Comparison of ENCODE assay signal across 11 mouse cellular contexts in genomic region chr7:79501581-79502031, GRCm38 (mm10). TPM values are rescaled to one million over a fixed set of nuclear protein-coding genes. Genes with fewer than 3 reads are reported as not detected.
A peak's percentile ranks its signal among the peaks of the same experiment; 100 is the strongest.
DNase-seq lines count a peak whose midpoint lies in the region; ATAC-seq and TF ChIP-seq lines count a peak whose summit lies in the region.
"Had no signal": no experiment of that assay in that cellular context is flagged by ENCODE, and none has a peak within 500 bp of the region (broad histone marks: within the 10 kb centered on the region; RNA-seq: fewer than 3 reads in every experiment).

No protein-coding gene starts in this region.

- no peak for TF ChIP-seq CTCF in kidney, adult 2 months (conservative IDR thresholded peaks at IDR 0.05; ENCODE audit: insufficient read depth, insufficient read length, low read depth, low read length)

- peak overlapping the region; percentile 100 for H3K9ac ChIP-seq in forebrain, embryonic 12.5 days
- peak overlapping the region; percentile 92 for H3K9ac ChIP-seq in midbrain, embryonic 12.5 days (replicated peaks)
- no peak overlapping the region for H3K9ac ChIP-seq in kidney, embryonic 14.5 days (ENCODE audit: low read depth, low read length)
- H3K9ac ChIP-seq: liver, embryonic 15.5 days had no signal

- 2% methylated on average over 8 of the region's 8 CpGs for whole genome bisulfite sequencing in forebrain, embryonic 12.5 days
- WGBS in midbrain, embryonic 12.5 days, result 3% methylated on average over 8 of the region's 8 CpGs
- 1% methylated on average over 8 of the region's 8 CpGs for WGBS in kidney, embryonic 14.5 days
- 4% methylated on average over 8 of the region's 8 CpGs for WGBS in kidney, adult 2 months

- H3K4me2 ChIP-seq in forebrain, embryonic 12.5 days, result peak overlapping the region; percentile 94
- peak overlapping the region; percentile 77 for H3K4me2 ChIP-seq in midbrain, embryonic 12.5 days (replicated peaks)
- H3K4me2 ChIP-seq in kidney, embryonic 14.5 days (replicated peaks; ENCODE audit: low read depth, low read length), result no peak overlapping the region
- H3K4me2 ChIP-seq: liver, embryonic 15.5 days had no signal

- no peak for TF ChIP-seq POLR2A in kidney, adult 2 months (IDR thresholded peaks at IDR 0.05; ENCODE audit: low read depth, low read length)

- peaks cover 63% of the 10 kb centered on the region for H3K4me1 ChIP-seq in forebrain, embryonic 12.5 days
- H3K4me1 ChIP-seq in midbrain, embryonic 12.5 days, result peaks cover 62% of the 10 kb centered on the region
- 0 out of 2 replicates have a peak, but pooled peaks cover 4% of the 10 kb centered on the region for H3K4me1 ChIP-seq in kidney, embryonic 14.5 days (ENCODE audit: control insufficient read depth, insufficient read depth, low read length)
- no peaks in the 10 kb centered on the region for H3K4me1 ChIP-seq in kidney, adult 2 months (ENCODE audit: control insufficient read depth, insufficient read depth, low read length)

- H3K27me3 ChIP-seq in forebrain, embryonic 12.5 days, result peaks cover 58% of the 10 kb centered on the region; the same call in 1 of the 2 replicates
- H3K27me3 ChIP-seq in midbrain, embryonic 12.5 days, result peaks cover 95% of the 10 kb centered on the region
- peaks cover 99% of the 10 kb centered on the region for H3K27me3 ChIP-seq in kidney, embryonic 14.5 days (ENCODE audit: control insufficient read depth, insufficient read depth, low read length)
- H3K27me3 ChIP-seq in kidney, adult 2 months (replicated peaks; ENCODE audit: control insufficient read depth, insufficient read depth, low read length), result peaks cover 5% of the 10 kb centered on the region

- H3K9me3 ChIP-seq in forebrain, embryonic 12.5 days, result no peaks in the 10 kb centered on the region
- no peaks in the 10 kb centered on the region for H3K9me3 ChIP-seq in midbrain, embryonic 12.5 days
- no peaks in the 10 kb centered on the region for H3K9me3 ChIP-seq in kidney, embryonic 14.5 days (ENCODE audit: control insufficient read depth, low read length)
- H3K9me3 ChIP-seq: liver, embryonic 15.5 days had no signal

- peak overlapping the region; percentile 95 for H3K4me3 ChIP-seq in forebrain, embryonic 12.5 days (replicated peaks)
- peak overlapping the region; percentile 65 for H3K4me3 ChIP-seq in midbrain, embryonic 12.5 days
- no peak overlapping the region for H3K4me3 ChIP-seq in kidney, embryonic 14.5 days (ENCODE audit: low read length)
- no peak overlapping the region for H3K4me3 ChIP-seq in kidney, adult 2 months (ENCODE audit: insufficient read depth, low read depth, low read length)
- H3K4me3 ChIP-seq: liver, embryonic 15.5 days had no signal

- H3K27ac ChIP-seq in forebrain, embryonic 12.5 days, result peak overlapping the region; percentile 100
- H3K27ac ChIP-seq in midbrain, embryonic 12.5 days (replicated peaks), result peak overlapping the region; percentile 97
- no peak overlapping the region for H3K27ac ChIP-seq in kidney, embryonic 14.5 days (ENCODE audit: low read depth, low read length)
- no peak overlapping the region for H3K27ac ChIP-seq in kidney, adult 2 months (ENCODE audit: insufficient read depth, low read depth, low read length)
- H3K27ac ChIP-seq: liver, embryonic 15.5 days had no signal

- peaks cover 22% of the 10 kb centered on the region for H3K36me3 ChIP-seq in forebrain, embryonic 12.5 days (replicated peaks)
- no peaks in the 10 kb centered on the region for H3K36me3 ChIP-seq in midbrain, embryonic 12.5 days
- no peaks in the 10 kb centered on the region for H3K36me3 ChIP-seq in kidney, embryonic 14.5 days (ENCODE audit: control insufficient read depth, insufficient read depth, low read length)
- H3K36me3 ChIP-seq in kidney, adult 2 months (ENCODE audit: control insufficient read depth, insufficient read depth, low read length), result no peaks in the 10 kb centered on the region
- H3K36me3 ChIP-seq: liver, embryonic 15.5 days had no signal

- ATAC-seq in forebrain, embryonic 12.5 days (ENCODE audit: low FRiP score), result no peak
- no peak for ATAC-seq in midbrain, embryonic 12.5 days (ENCODE audit: low FRiP score, low read depth)
- no peak for ATAC-seq in kidney, embryonic 14.5 days (ENCODE audit: low FRiP score, low TSS enrichment)

- DNase-seq in right cerebral cortex, adult 18-20 months, result peak; percentile 47
- no peak for DNase-seq in right cerebral cortex, postnatal 36 days (ENCODE audit: low spot score in 2 of 2)
- DNase-seq in right cerebral cortex, postnatal 4 days, result peak; percentile 63
- no peak for DNase-seq in kidney, adult 2 months
- no peak for DNase-seq in lung, postnatal 36 days
- DNase-seq: heart, postnatal 10 days; kidney, postnatal 25 days had no signal

RNA-seq across cellular contexts. Expression of gene Polg, which starts 35.4 kb away (rescaled TPM):
- polyA plus RNA-seq in forebrain, embryonic 12.5 days (2016; fragmentation: Nextera tagmentation; extraction: Ambion mirVana), result 41.7 and 45.1 TPM in 2 replicates
- polyA plus RNA-seq in midbrain, embryonic 12.5 days (2016; fragmentation: Nextera tagmentation; extraction: Ambion mirVana), result 41.2 and 44.5 TPM in 2 replicates
- polyA plus RNA-seq in kidney, embryonic 14.5 days (2014; fragmentation: Nextera tagmentation; extraction: Ambion mirVana), result 21.3 and 35.9 TPM in 2 replicates
- polyA plus RNA-seq in kidney, adult 2 months (2012; rRNA removed), result 33.8 and 35.3 TPM in 2 replicates

Comparison
In these comparisons a context has a peak if more than half of its experiments do, and no peak if none do; other contexts are left out.
1. DNase-seq: peak in right cerebral cortex, adult 18-20 months (single experiment) and right cerebral cortex, postnatal 4 days (single experiment); none in right cerebral cortex, postnatal 36 days (0 of 2), kidney, adult 2 months (single experiment) and lung, postnatal 36 days (single experiment).
2. H3K27ac ChIP-seq: peak in forebrain, embryonic 12.5 days (single experiment) and midbrain, embryonic 12.5 days (single experiment); none in kidney, embryonic 14.5 days (single experiment) and kidney, adult 2 months (single experiment).
3. H3K4me3 ChIP-seq: peak in forebrain, embryonic 12.5 days (single experiment) and midbrain, embryonic 12.5 days (single experiment); none in kidney, embryonic 14.5 days (single experiment) and kidney, adult 2 months (single experiment).